ENCODE assay signal across 18 mouse cellular contexts in genomic region chr6:134656527-134656926, GRCm38 (mm10). TPM values are rescaled to one million over a fixed set of nuclear protein-coding genes. Genes with fewer than 3 reads are reported as not detected.
DNase-seq lines count a peak whose midpoint lies in the region; ATAC-seq lines count a peak whose summit lies in the region.
"Had no signal": no experiment of that assay in that cellular context is flagged by ENCODE, and none has a peak within 500 bp of the region (broad histone marks: within the 10 kb centered on the region; RNA-seq: fewer than 3 reads in every experiment).

No protein-coding gene starts in this region.

- H3K27ac ChIP-seq in forebrain, embryonic 12.5 days = peak overlapping the region; percentile 36; the same call in 1 of the 2 replicates
- H3K27ac ChIP-seq in forebrain, embryonic 11.5 days (ENCODE audit: low read depth, low read length) = no peak overlapping the region
- peak overlapping the region; percentile 2; the same call in 1 of the 2 replicates for H3K27ac ChIP-seq in kidney, embryonic 15.5 days
- H3K27ac ChIP-seq in embryonic facial prominence, embryonic 13.5 days = peak overlapping the region; percentile 66
- H3K27ac ChIP-seq: hindbrain, embryonic 15.5 days; midbrain, embryonic 15.5 days had no signal

- no peak overlapping the region for H3K4me3 ChIP-seq in forebrain, embryonic 12.5 days (replicated peaks)
- H3K4me3 ChIP-seq in forebrain, embryonic 11.5 days (ENCODE audit: low read depth, low read length) = no peak overlapping the region
- H3K4me3 ChIP-seq in kidney, embryonic 15.5 days (replicated peaks) = no peak overlapping the region
- no peak overlapping the region for H3K4me3 ChIP-seq in embryonic facial prominence, embryonic 13.5 days
- H3K4me3 ChIP-seq: hindbrain, embryonic 15.5 days; midbrain, embryonic 15.5 days had no signal

- no peaks in the 10 kb centered on the region for H3K27me3 ChIP-seq in forebrain, embryonic 12.5 days
- H3K27me3 ChIP-seq in forebrain, embryonic 11.5 days (ENCODE audit: control insufficient read depth, insufficient read depth, low read length) = no peaks in the 10 kb centered on the region
- H3K27me3 ChIP-seq in kidney, embryonic 15.5 days = no peaks in the 10 kb centered on the region
- H3K27me3 ChIP-seq in embryonic facial prominence, embryonic 13.5 days = no peaks in the 10 kb centered on the region
- H3K27me3 ChIP-seq: hindbrain, embryonic 15.5 days; midbrain, embryonic 15.5 days had no signal

- H3K4me1 ChIP-seq in forebrain, embryonic 12.5 days = no peaks in the 10 kb centered on the region
- H3K4me1 ChIP-seq in forebrain, embryonic 11.5 days (replicated peaks; ENCODE audit: control insufficient read depth, insufficient read depth, low read length) = no peaks in the 10 kb centered on the region
- no peaks in the 10 kb centered on the region for H3K4me1 ChIP-seq in kidney, embryonic 15.5 days
- H3K4me1 ChIP-seq in embryonic facial prominence, embryonic 13.5 days = peaks cover 22% of the 10 kb centered on the region
- H3K4me1 ChIP-seq: hindbrain, embryonic 15.5 days had no signal

- no peak overlapping the region for H3K4me2 ChIP-seq in forebrain, embryonic 12.5 days
- no peak overlapping the region for H3K4me2 ChIP-seq in forebrain, embryonic 11.5 days (ENCODE audit: low read depth, low read length, severe bottlenecking)
- H3K4me2 ChIP-seq in kidney, embryonic 15.5 days = no peak overlapping the region
- H3K4me2 ChIP-seq in embryonic facial prominence, embryonic 13.5 days = no peak overlapping the region
- H3K4me2 ChIP-seq: hindbrain, embryonic 15.5 days; midbrain, embryonic 15.5 days had no signal

- no peaks in the 10 kb centered on the region for H3K9me3 ChIP-seq in forebrain, embryonic 12.5 days
- no peaks in the 10 kb centered on the region for H3K9me3 ChIP-seq in forebrain, embryonic 11.5 days (ENCODE audit: control insufficient read depth, low read length)
- no peaks in the 10 kb centered on the region for H3K9me3 ChIP-seq in kidney, embryonic 15.5 days (replicated peaks)
- H3K9me3 ChIP-seq in embryonic facial prominence, embryonic 13.5 days = no peaks in the 10 kb centered on the region
- H3K9me3 ChIP-seq: hindbrain, embryonic 15.5 days; midbrain, embryonic 15.5 days had no signal

- H3K9ac ChIP-seq in forebrain, embryonic 12.5 days = no peak overlapping the region
- H3K9ac ChIP-seq in forebrain, embryonic 11.5 days (ENCODE audit: low read length) = no peak overlapping the region
- no peak overlapping the region for H3K9ac ChIP-seq in kidney, embryonic 15.5 days
- H3K9ac ChIP-seq in embryonic facial prominence, embryonic 13.5 days = no peak overlapping the region
- H3K9ac ChIP-seq: hindbrain, embryonic 15.5 days; midbrain, embryonic 15.5 days had no signal

- DNase-seq in forebrain, embryonic 11.5 days (ENCODE audit: low spot score) = no peak
- DNase-seq in kidney, adult 8-10 months = no peak
- peak; percentile 37 for DNase-seq in 3T3-L1 (ENCODE audit: low read depth, low spot score)
- no peak for DNase-seq in thymus, postnatal 36 days
- DNase-seq: B cell, adult 2 months; cerebellum, adult 11 months; layer of hippocampus, postnatal 36 days; left cerebral cortex, postnatal 4 days; right cerebral cortex, adult 18-20 months; spleen, adult 18-20 months; thymus, postnatal 25 days had no signal

- H3K36me3 ChIP-seq in forebrain, embryonic 12.5 days (replicated peaks) = no peaks in the 10 kb centered on the region
- no peaks in the 10 kb centered on the region for H3K36me3 ChIP-seq in forebrain, embryonic 11.5 days (ENCODE audit: control insufficient read depth, insufficient read depth, low read length)
- no peaks in the 10 kb centered on the region for H3K36me3 ChIP-seq in kidney, embryonic 15.5 days
- no peaks in the 10 kb centered on the region for H3K36me3 ChIP-seq in embryonic facial prominence, embryonic 13.5 days
- H3K36me3 ChIP-seq: hindbrain, embryonic 15.5 days; midbrain, embryonic 15.5 days had no signal

- 79% methylated on average over 4 of the region's 4 CpGs for WGBS in forebrain, embryonic 12.5 days
- 75% methylated on average over 4 of the region's 4 CpGs for WGBS in forebrain, embryonic 11.5 days
- WGBS in kidney, embryonic 15.5 days = 61% methylated on average over 4 of the region's 4 CpGs
- WGBS in embryonic facial prominence, embryonic 13.5 days = 12% methylated on average over 4 of the region's 4 CpGs

- ATAC-seq in forebrain, embryonic 12.5 days (ENCODE audit: low FRiP score) = no peak
- ATAC-seq in forebrain, embryonic 11.5 days (replicated peaks; ENCODE audit: low FRiP score) = no peak
- no peak for ATAC-seq in kidney, embryonic 15.5 days (replicated peaks; ENCODE audit: low FRiP score)
- ATAC-seq in embryonic facial prominence, embryonic 13.5 days (ENCODE audit: insufficient number of reproducible peaks, insufficient read depth, low FRiP score, low TSS enrichment, low read depth) = 0 out of 2 replicates have a peak, but pooled peaks have one; percentile 33
- ATAC-seq: forebrain, embryonic 14.5 days; intestine, postnatal 0 days; midbrain, embryonic 15.5 days had no signal

RNA-seq across cellular contexts. Expression of gene Borcs5, which starts 17.2 kb away (rescaled TPM):
- polyA plus RNA-seq in forebrain, embryonic 12.5 days (2016; fragmentation: Nextera tagmentation; extraction: Ambion mirVana) = 34.4 and 35.8 TPM in 2 replicates
- polyA plus RNA-seq in forebrain, embryonic 11.5 days (2014; fragmentation: Nextera tagmentation; extraction: Ambion mirVana) = 27.0 and 29.7 TPM in 2 replicates
- polyA plus RNA-seq in kidney, embryonic 15.5 days (2015; fragmentation: Nextera tagmentation; extraction: Ambion mirVana) = 15.8 and 16.4 TPM in 2 replicates
- polyA plus RNA-seq in embryonic facial prominence, embryonic 13.5 days (2015; fragmentation: Nextera tagmentation; extraction: Ambion mirVana) = 21.3 and 23.1 TPM in 2 replicates

RNA-seq across cellular contexts. Expression of gene Mansc1, which starts 24.2 kb away (rescaled TPM):
- polyA plus RNA-seq in forebrain, embryonic 12.5 days (2016; fragmentation: Nextera tagmentation; extraction: Ambion mirVana) = 1.1 TPM in 2 replicates
- polyA plus RNA-seq in forebrain, embryonic 11.5 days (2014; fragmentation: Nextera tagmentation; extraction: Ambion mirVana) = 0.53 and 1.2 TPM in 2 replicates
- 6.9 and 7.0 TPM in 2 replicates for polyA plus RNA-seq in kidney, embryonic 15.5 days (2015; fragmentation: Nextera tagmentation; extraction: Ambion mirVana)
- polyA plus RNA-seq in embryonic facial prominence, embryonic 13.5 days (2015; fragmentation: Nextera tagmentation; extraction: Ambion mirVana) = 2.0 and 2.1 TPM in 2 replicates
